Mouse (Mus musculus) midbrain, embryonic 12.5 days (tissue): ENCODE measurements at regions not wholly inside any gene's neighbourhood (a gene's known extent, or its start where the extent isn't known, plus 50 kb on each side); places are given as distances from the start of the nearest gene placed in this dataset.

Experiments
- ATAC-seq: fragments of 200-750 bp; cut with Nextera tagmentation; 2 replicates; pipeline ENCODE4 v1.8.0; 2017; ENCODE audit warnings: low read depth, moderate TSS enrichment, moderate library complexity; ENCODE audit not compliant: low FRiP score
- H3K27ac ChIP-seq: fragments of 300-500 bp; sonication (generic); replicated peaks from 2 replicates; pipeline ENCODE4 v1.5.1; 2016; ENCODE audit warnings: mild to moderate bottlenecking
- H3K27me3 ChIP-seq: fragments of 300-500 bp; sonication (generic); 2 replicates; pipeline ENCODE4 v1.6.1; 2016; ENCODE audit warnings: mild to moderate bottlenecking
- H3K36me3 ChIP-seq: fragments of 300-500 bp; sonication (generic); 2 replicates; pipeline ENCODE4 v1.6.1; 2016
- H3K4me1 ChIP-seq: fragments of 300-500 bp; sonication (generic); 2 replicates; pipeline ENCODE4 v1.6.1; 2016
- H3K4me2 ChIP-seq: fragments of 300-500 bp; sonication (generic); replicated peaks from 2 replicates; pipeline ENCODE4 v1.6.1; 2016; ENCODE audit warnings: mild to moderate bottlenecking, moderate library complexity
- H3K4me3 ChIP-seq: fragments of 300-500 bp; sonication (generic); 2 replicates; pipeline ENCODE4 v1.5.1; 2016; ENCODE audit warnings: mild to moderate bottlenecking
- H3K9ac ChIP-seq: fragments of 300-500 bp; sonication (generic); replicated peaks from 2 replicates; pipeline ENCODE4 v1.6.1; 2016; ENCODE audit warnings: mild to moderate bottlenecking, moderate library complexity
- H3K9me3 ChIP-seq: fragments of 300-500 bp; sonication (generic); 2 replicates; pipeline ENCODE4 v1.6.1; 2016; ENCODE audit warnings: mild to moderate bottlenecking
- WGBS: fragments of 180-500 bp; shearing (Covaris S2); methylation state at CpG from one replicate; pipeline ENCODE4 v1.1.7; 2016; 5-methylcytosine and 5-hydroxymethylcytosine counted together

- Histone ChIP-seq H3K36me3 (no peaks in the 10 kb centered on the region), H3K27me3 (no peaks in the 10 kb centered on the region), H3K4me2 (no peak overlapping the region), H3K27ac (no peak overlapping the region), H3K9ac (no peak overlapping the region), H3K4me3 (no peak overlapping the region), H3K4me1 (peaks cover 4% of the 10 kb centered on the region; the same call in 1 of the 2 replicates), H3K9me3 (no peaks in the 10 kb centered on the region)
- WGBS, result 70% methylated on average over 3 of the region's 3 CpGs
- no peak for ATAC-seq
Measured at GRCm38 (mm10) chr10:70809411-70809810, 153.6 kb upstream of the Phyhipl start.

DNA sequence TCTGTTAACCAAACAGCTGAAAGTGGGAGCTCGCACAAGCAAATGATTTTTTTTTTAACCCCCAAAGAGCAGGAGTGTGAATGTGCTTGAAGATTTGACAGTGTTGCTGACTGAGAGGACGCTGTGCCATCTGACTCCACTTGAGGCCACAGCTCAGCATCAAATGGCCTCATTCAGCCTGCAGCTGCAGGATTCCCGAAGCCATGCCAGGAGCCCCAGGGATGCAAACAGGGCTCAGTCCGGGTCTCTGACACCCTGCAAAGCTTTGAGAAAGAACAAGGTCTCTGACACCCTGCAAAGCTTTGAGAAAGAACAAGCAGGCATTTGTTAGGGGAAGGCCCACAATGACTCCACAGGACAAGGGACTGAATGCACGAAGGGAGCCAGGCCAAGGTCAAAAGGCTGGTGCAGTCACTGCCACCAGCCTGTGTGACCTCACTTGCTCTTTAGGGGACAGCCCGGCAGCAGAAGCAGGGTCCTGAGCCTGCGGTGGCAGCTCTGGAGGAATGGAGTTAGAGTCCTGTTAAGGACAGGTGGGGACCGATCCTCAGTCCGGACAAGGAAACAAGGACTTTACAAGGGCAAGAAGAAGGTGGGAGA is 151.1 kb upstream of the Phyhipl start:
- Histone ChIP-seq H3K4me2 (no peak overlapping the region), H3K27me3 (no peaks in the 10 kb centered on the region), H3K4me1 (peaks cover 4% of the 10 kb centered on the region; the same call in 1 of the 2 replicates), H3K4me3 (no peak overlapping the region), H3K9me3 (no peaks in the 10 kb centered on the region), H3K9ac (no peak overlapping the region), H3K36me3 (no peaks in the 10 kb centered on the region), H3K27ac (no peak overlapping the region)
- WGBS, result 39% methylated on average over 9 of the region's 9 CpGs
- ATAC-seq, result no peak

DNA sequence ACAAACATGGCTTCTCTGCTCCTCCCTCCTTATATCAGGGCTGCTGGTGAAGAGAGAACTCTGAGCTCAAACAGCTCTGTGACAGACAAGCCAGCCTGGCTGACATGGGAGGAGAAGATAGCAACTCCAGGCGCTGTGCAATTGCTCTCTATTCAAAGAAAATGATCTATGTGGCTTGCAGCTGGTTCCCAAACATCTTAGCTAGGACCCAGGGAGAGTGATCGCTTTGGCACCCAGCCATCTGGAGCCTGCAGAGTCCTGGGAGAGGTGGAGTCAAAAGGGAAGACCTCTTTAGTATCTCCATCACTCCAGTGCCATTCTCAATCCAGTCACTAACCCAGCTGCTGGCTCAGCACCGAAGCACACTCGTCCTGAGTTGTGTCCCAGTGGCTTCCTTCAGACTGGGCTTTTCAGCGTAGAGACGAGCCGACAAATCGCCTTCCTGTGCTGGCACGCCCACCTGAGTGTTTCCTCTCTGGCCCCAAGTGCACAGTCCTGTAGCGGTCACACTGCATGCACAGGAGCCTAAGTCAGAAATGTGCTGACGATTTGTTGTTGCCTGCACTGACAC is 145.1 kb upstream of the Phyhipl start:
- 84% methylated on average over 11 of the region's 11 CpGs for WGBS
- H3K9ac ChIP-seq, result no peak overlapping the region
- H3K4me3 ChIP-seq, result no peak overlapping the region
- no peaks in the 10 kb centered on the region for H3K36me3 ChIP-seq
- H3K9me3 ChIP-seq, result no peaks in the 10 kb centered on the region
- ATAC-seq, result no peak
- H3K4me1 ChIP-seq, result no peaks in the 10 kb centered on the region
- no peak overlapping the region for H3K4me2 ChIP-seq
- H3K27ac ChIP-seq, result no peak overlapping the region
- no peaks in the 10 kb centered on the region for H3K27me3 ChIP-seq

- no peak overlapping the region for H3K4me3 ChIP-seq
- no peak overlapping the region for H3K4me2 ChIP-seq
- H3K27ac ChIP-seq, result no peak overlapping the region
- no peaks in the 10 kb centered on the region for H3K36me3 ChIP-seq
- H3K9me3 ChIP-seq, result no peaks in the 10 kb centered on the region
- H3K27me3 ChIP-seq, result no peaks in the 10 kb centered on the region
- no peak for ATAC-seq
- WGBS, result 85% methylated on average over 5 of the region's 5 CpGs
- no peak overlapping the region for H3K9ac ChIP-seq
- no peaks in the 10 kb centered on the region for H3K4me1 ChIP-seq
Measured at GRCm38 (mm10) chr10:70799906-70800305, 144.1 kb upstream of the Phyhipl start.

GRCm38 (mm10) chr10:70799191-70799742 is 143.5 kb upstream of the Phyhipl start:
- no peaks in the 10 kb centered on the region for H3K4me1 ChIP-seq
- no peaks in the 10 kb centered on the region for H3K36me3 ChIP-seq
- H3K4me3 ChIP-seq, result no peak overlapping the region
- no peak overlapping the region for H3K9ac ChIP-seq
- H3K27ac ChIP-seq, result no peak overlapping the region
- H3K9me3 ChIP-seq, result no peaks in the 10 kb centered on the region
- no peak for ATAC-seq
- 89% methylated on average over 11 of the region's 11 CpGs for WGBS
- no peaks in the 10 kb centered on the region for H3K27me3 ChIP-seq
- H3K4me2 ChIP-seq, result no peak overlapping the region

DNA sequence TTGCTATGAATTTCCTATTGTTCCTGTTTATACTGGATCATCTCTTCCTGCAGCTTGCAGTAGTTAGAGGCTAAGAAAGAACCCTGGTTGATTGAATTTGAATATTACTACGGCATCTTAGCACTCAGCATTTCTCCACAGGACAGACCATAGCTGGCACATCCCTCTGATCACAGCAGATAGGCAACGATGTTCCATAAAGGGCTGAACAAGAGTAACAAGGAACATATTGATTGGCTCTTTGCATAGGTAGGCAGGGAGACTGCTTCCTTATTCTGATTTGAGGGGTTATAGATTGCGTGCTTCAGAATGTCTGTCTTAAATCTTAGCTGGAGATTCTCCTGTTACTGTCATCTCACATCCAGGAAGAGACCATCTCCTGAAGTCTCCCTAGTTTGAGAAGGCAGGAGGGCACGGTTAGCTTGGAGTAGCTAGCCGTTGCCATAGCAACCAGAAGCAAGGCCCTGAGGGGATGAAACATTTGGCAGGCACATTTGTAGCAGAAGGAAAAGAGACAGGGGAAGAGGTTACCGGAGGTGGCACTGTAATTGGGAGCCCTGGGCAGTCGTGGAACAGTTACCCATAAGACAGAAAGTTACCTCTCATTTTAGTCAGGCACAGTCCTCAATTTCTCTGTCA is 133.2 kb upstream of the Phyhipl start:
- ATAC-seq, result no peak; the same call in 1 of the 2 replicates
- no peak overlapping the region for H3K9ac ChIP-seq
- no peaks in the 10 kb centered on the region for H3K36me3 ChIP-seq
- H3K4me1 ChIP-seq, result peaks cover 7% of the 10 kb centered on the region
- H3K27ac ChIP-seq, result no peak overlapping the region; the same call in 1 of the 2 replicates
- H3K4me3 ChIP-seq, result no peak overlapping the region
- no peaks in the 10 kb centered on the region for H3K27me3 ChIP-seq
- H3K9me3 ChIP-seq, result no peaks in the 10 kb centered on the region
- 58% methylated on average over 7 of the region's 7 CpGs for WGBS
- H3K4me2 ChIP-seq, result no peak overlapping the region

DNA sequence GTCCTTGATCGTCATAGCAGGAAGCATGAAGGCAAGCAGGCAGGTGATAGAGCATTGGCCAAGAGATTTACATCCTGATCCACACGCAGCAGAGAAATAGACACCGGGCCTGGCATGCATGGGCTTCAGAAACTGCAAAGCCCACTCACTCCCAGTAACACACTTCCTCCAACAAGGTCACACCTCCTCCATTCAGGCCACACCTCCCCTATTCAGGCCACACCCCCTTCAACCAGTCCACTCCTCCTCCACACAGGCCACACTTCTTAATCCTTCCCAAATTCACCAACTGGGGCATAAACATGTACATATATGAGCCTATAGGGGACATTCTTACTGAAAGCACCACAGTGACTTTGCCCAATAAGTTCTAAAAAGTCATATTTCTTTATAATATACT is 125.3 kb upstream of the Phyhipl start:
- H3K9me3 ChIP-seq, result no peaks in the 10 kb centered on the region
- H3K36me3 ChIP-seq, result no peaks in the 10 kb centered on the region
- H3K9ac ChIP-seq, result no peak overlapping the region
- H3K4me2 ChIP-seq, result no peak overlapping the region
- no peak overlapping the region for H3K4me3 ChIP-seq
- H3K4me1 ChIP-seq, result no peaks in the 10 kb centered on the region
- 94% methylated on average over 3 of the region's 3 CpGs for WGBS
- no peak for ATAC-seq
- no peak overlapping the region for H3K27ac ChIP-seq
- H3K27me3 ChIP-seq, result no peaks in the 10 kb centered on the region

GRCm38 (mm10) chr10:70778596-70778995 is 122.8 kb upstream of the Phyhipl start:
- Histone ChIP-seq H3K27me3 (no peaks in the 10 kb centered on the region), H3K4me1 (no peaks in the 10 kb centered on the region), H3K27ac (no peak overlapping the region), H3K4me3 (no peak overlapping the region), H3K9me3 (no peaks in the 10 kb centered on the region), H3K36me3 (no peaks in the 10 kb centered on the region), H3K9ac (no peak overlapping the region), H3K4me2 (no peak overlapping the region)
- 91% methylated on average over 11 of the region's 11 CpGs for WGBS
- no peak for ATAC-seq

- Histone ChIP-seq H3K4me3 (no peak overlapping the region), H3K36me3 (no peaks in the 10 kb centered on the region), H3K27ac (no peak overlapping the region), H3K27me3 (no peaks in the 10 kb centered on the region), H3K4me1 (no peaks in the 10 kb centered on the region), H3K4me2 (no peak overlapping the region), H3K9ac (no peak overlapping the region), H3K9me3 (no peaks in the 10 kb centered on the region)
- WGBS, result 61% methylated on average over 2 of the region's 2 CpGs
- ATAC-seq, result no peak
Measured at GRCm38 (mm10) chr10:70774571-70774970, 118.8 kb upstream of the Phyhipl start.

- Histone ChIP-seq H3K9ac (no peak overlapping the region), H3K4me3 (no peak overlapping the region), H3K27ac (no peak overlapping the region), H3K4me2 (no peak overlapping the region), H3K4me1 (no peaks in the 10 kb centered on the region), H3K36me3 (no peaks in the 10 kb centered on the region), H3K27me3 (no peaks in the 10 kb centered on the region), H3K9me3 (no peaks in the 10 kb centered on the region)
- ATAC-seq, result no peak
- 93% methylated on average over 3 of the region's 4 CpGs for WGBS
Measured at GRCm38 (mm10) chr10:70774159-70774558, 118.4 kb upstream of the Phyhipl start.

GRCm38 (mm10) chr10:70767461-70767860 is 111.7 kb upstream of the Phyhipl start:
- no peak for ATAC-seq
- Histone ChIP-seq H3K36me3 (no peaks in the 10 kb centered on the region), H3K4me2 (no peak overlapping the region), H3K27ac (no peak overlapping the region), H3K27me3 (no peaks in the 10 kb centered on the region), H3K9me3 (no peaks in the 10 kb centered on the region), H3K4me3 (no peak overlapping the region), H3K9ac (no peak overlapping the region), H3K4me1 (0 out of 2 replicates have a peak, but pooled peaks cover 3% of the 10 kb centered on the region)
- WGBS, result 87% methylated on average over 7 of the region's 7 CpGs

DNA sequence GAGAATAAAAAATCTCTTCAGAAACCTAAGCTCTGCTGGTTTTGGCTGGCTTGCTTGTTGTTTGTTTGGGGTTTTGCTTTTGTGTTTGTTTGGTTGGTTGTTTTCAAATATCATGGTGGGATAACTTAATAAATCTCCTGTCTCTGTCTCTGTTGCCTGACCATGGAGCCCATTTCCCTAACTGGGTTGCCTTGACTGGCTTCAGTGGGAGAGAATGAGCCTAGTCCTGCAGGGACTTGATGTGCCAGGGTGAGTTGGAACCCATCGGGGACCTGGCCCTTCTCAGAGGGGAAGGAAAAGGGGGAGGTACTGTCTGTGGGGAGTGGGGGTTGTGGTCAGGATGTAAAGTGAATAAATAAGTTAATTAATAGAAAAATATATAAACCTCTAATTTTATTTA is 111.1 kb upstream of the Phyhipl start:
- Histone ChIP-seq H3K4me3 (no peak overlapping the region), H3K4me1 (0 out of 2 replicates have a peak, but pooled peaks cover 3% of the 10 kb centered on the region), H3K9ac (no peak overlapping the region), H3K27ac (no peak overlapping the region), H3K4me2 (no peak overlapping the region), H3K9me3 (no peaks in the 10 kb centered on the region), H3K27me3 (no peaks in the 10 kb centered on the region), H3K36me3 (no peaks in the 10 kb centered on the region)
- ATAC-seq, result no peak
- WGBS, result 100% methylated on average over 1 of the region's 1 CpGs
